19 mouse cellular contexts compared by ENCODE assay signal in genomic region chr17:78268591-78268990, GRCm38 (mm10).
DNase-seq lines count a peak whose midpoint lies in the region; ATAC-seq and TF ChIP-seq lines count a peak whose summit lies in the region.
"Had no signal": no experiment of that assay in that cellular context is flagged by ENCODE, and none has a peak within 500 bp of the region (broad histone marks: within the 10 kb centered on the region; RNA-seq: fewer than 3 reads in every experiment).

No protein-coding gene starts in this region.

- H3K4me3 ChIP-seq in limb, embryonic 14.5 days (replicated peaks; ENCODE audit: low read length), result no peak overlapping the region
- H3K4me3 ChIP-seq in limb, embryonic 10.5 days, result no peak overlapping the region
- H3K4me3 ChIP-seq in midbrain, embryonic 11.5 days (ENCODE audit: low read depth, low read length), result no peak overlapping the region
- H3K4me3 ChIP-seq in midbrain, embryonic 10.5 days, result no peak overlapping the region
- no peak overlapping the region for H3K4me3 ChIP-seq in brown adipose tissue, adult 24 weeks (ENCODE audit: insufficient read depth, low read depth, low read length)
- H3K4me3 ChIP-seq: embryonic facial prominence, embryonic 10.5 days; forebrain, embryonic 13.5 days; heart, embryonic 10.5 days; intestine, embryonic 15.5 days had no signal

- no peak overlapping the region for H3K9ac ChIP-seq in limb, embryonic 14.5 days (ENCODE audit: low read depth, low read length, severe bottlenecking)
- H3K9ac ChIP-seq in midbrain, embryonic 11.5 days (ENCODE audit: low read length), result no peak overlapping the region
- H3K9ac ChIP-seq: forebrain, embryonic 13.5 days; forebrain, postnatal 0 days; hindbrain, embryonic 14.5 days; intestine, embryonic 15.5 days had no signal

- H3K36me3 ChIP-seq in limb, embryonic 14.5 days (ENCODE audit: control insufficient read depth, insufficient read depth, low read length), result no peaks in the 10 kb centered on the region
- H3K36me3 ChIP-seq in limb, embryonic 10.5 days, result no peaks in the 10 kb centered on the region
- no peaks in the 10 kb centered on the region for H3K36me3 ChIP-seq in midbrain, embryonic 11.5 days (ENCODE audit: control insufficient read depth, insufficient read depth, low read length)
- 0 out of 2 replicates have a peak, but pooled peaks cover 5% of the 10 kb centered on the region for H3K36me3 ChIP-seq in midbrain, embryonic 10.5 days
- H3K36me3 ChIP-seq: embryonic facial prominence, embryonic 10.5 days; heart, embryonic 10.5 days; intestine, embryonic 15.5 days had no signal

- H3K4me2 ChIP-seq in limb, embryonic 14.5 days (replicated peaks; ENCODE audit: low read depth, low read length, severe bottlenecking), result no peak overlapping the region
- H3K4me2 ChIP-seq in midbrain, embryonic 11.5 days, result no peak overlapping the region
- H3K4me2 ChIP-seq: forebrain, embryonic 13.5 days; hindbrain, embryonic 14.5 days; intestine, embryonic 15.5 days had no signal

- no peak for TF ChIP-seq POLR2A in limb, embryonic 14.5 days (IDR thresholded peaks at IDR 0.05; ENCODE audit: borderline replicate concordance, extremely low read depth, insufficient read depth, insufficient read length)

- no peak for DNase-seq in limb, embryonic 14.5 days (ENCODE audit: low spot score)
- no peak for DNase-seq in limb, embryonic 10.5 days (ENCODE audit: low spot score)
- DNase-seq in midbrain, embryonic 11.5 days (ENCODE audit: low spot score, missing footprints), result no peak
- no peak for DNase-seq in midbrain, embryonic 10.5 days (ENCODE audit: low spot score)
- DNase-seq in cerebellum, adult 11-12 months, result no peak
- DNase-seq in adrenal gland, postnatal 10 days, result no peak
- DNase-seq: adrenal gland, postnatal 14 days; cerebellum, adult 9-11 months; cerebellum, postnatal 36 days; forebrain, postnatal 0 days; gastrocnemius, postnatal 36 days; heart, adult 18-20 months; heart, postnatal 10 days had no signal

- 0 out of 2 replicates have a peak, but pooled peaks have one; percentile 14 for ATAC-seq in limb, embryonic 14.5 days (ENCODE audit: low FRiP score, low read depth)
- ATAC-seq in midbrain, embryonic 11.5 days (ENCODE audit: low FRiP score), result peak; percentile 61; the same call in 1 of the 2 replicates
- ATAC-seq: forebrain, embryonic 13.5 days; forebrain, postnatal 0 days; intestine, embryonic 15.5 days had no signal

- H3K27ac ChIP-seq in limb, embryonic 14.5 days (replicated peaks; ENCODE audit: low read depth, low read length), result no peak overlapping the region
- H3K27ac ChIP-seq in limb, embryonic 10.5 days, result no peak overlapping the region
- H3K27ac ChIP-seq in midbrain, embryonic 11.5 days (ENCODE audit: low read depth, low read length), result no peak overlapping the region
- H3K27ac ChIP-seq in midbrain, embryonic 10.5 days (replicated peaks), result no peak overlapping the region
- 0 out of 2 replicates have a peak overlapping the region, but pooled peaks have one; percentile 5 for H3K27ac ChIP-seq in brown adipose tissue, adult 24 weeks (replicated peaks; ENCODE audit: low read depth, low read length)
- H3K27ac ChIP-seq: embryonic facial prominence, embryonic 10.5 days; forebrain, embryonic 13.5 days; heart, embryonic 10.5 days; hindbrain, embryonic 14.5 days; intestine, embryonic 15.5 days had no signal

- no peaks in the 10 kb centered on the region for H3K27me3 ChIP-seq in limb, embryonic 14.5 days (ENCODE audit: control insufficient read depth, insufficient read depth, low read length)
- H3K27me3 ChIP-seq in limb, embryonic 10.5 days (ENCODE audit: low read depth, poor library complexity, severe bottlenecking), result no peaks in the 10 kb centered on the region
- H3K27me3 ChIP-seq in midbrain, embryonic 11.5 days (ENCODE audit: control insufficient read depth, insufficient read depth, low read length), result no peaks in the 10 kb centered on the region
- no peaks in the 10 kb centered on the region for H3K27me3 ChIP-seq in midbrain, embryonic 10.5 days (ENCODE audit: low read depth, poor library complexity, severe bottlenecking)
- H3K27me3 ChIP-seq: forebrain, embryonic 13.5 days; intestine, embryonic 15.5 days had no signal

- H3K4me1 ChIP-seq in limb, embryonic 14.5 days (ENCODE audit: control insufficient read depth, insufficient read depth, low read length), result peaks cover 25% of the 10 kb centered on the region
- H3K4me1 ChIP-seq in limb, embryonic 10.5 days, result peaks cover 28% of the 10 kb centered on the region
- peaks cover 8% of the 10 kb centered on the region for H3K4me1 ChIP-seq in midbrain, embryonic 11.5 days (ENCODE audit: control insufficient read depth, insufficient read depth, low read length)
- peaks cover 29% of the 10 kb centered on the region for H3K4me1 ChIP-seq in midbrain, embryonic 10.5 days
- peaks cover 32% of the 10 kb centered on the region for H3K4me1 ChIP-seq in brown adipose tissue, adult 24 weeks (ENCODE audit: control insufficient read depth, insufficient read depth, insufficient read length, low read length)

- WGBS in limb, embryonic 14.5 days, result 86% methylated on average over 4 of the region's 4 CpGs
- WGBS in limb, embryonic 10.5 days, result 92% methylated on average over 4 of the region's 4 CpGs
- 79% methylated on average over 4 of the region's 4 CpGs for WGBS in midbrain, embryonic 11.5 days
- 79% methylated on average over 4 of the region's 4 CpGs for WGBS in midbrain, embryonic 10.5 days

- no peaks in the 10 kb centered on the region for H3K9me3 ChIP-seq in limb, embryonic 14.5 days (ENCODE audit: control insufficient read depth, low read length)
- no peaks in the 10 kb centered on the region for H3K9me3 ChIP-seq in limb, embryonic 10.5 days (replicated peaks)
- no peaks in the 10 kb centered on the region for H3K9me3 ChIP-seq in midbrain, embryonic 11.5 days (ENCODE audit: control insufficient read depth, low read length)
- H3K9me3 ChIP-seq in midbrain, embryonic 10.5 days (replicated peaks), result no peaks in the 10 kb centered on the region
- H3K9me3 ChIP-seq: embryonic facial prominence, embryonic 10.5 days; forebrain, embryonic 13.5 days; heart, embryonic 10.5 days; intestine, embryonic 15.5 days had no signal
